Mouse (Mus musculus) heart, adult 2 months (tissue): ENCODE measurements around the gene Cmtm3.
"Not testable (repeated sequence)": the region's sequence is repeated elsewhere in the genome, so short reads cannot be mapped to it uniquely, and the experiment has no call there.

Source experiments
- CTCF ChIP-seq: fragments of 200-600 bp; IDR thresholded peaks from 2 replicates; pipeline ENCODE4 v1.8.1; 2022; ENCODE audit warnings: antibody characterized with exemption, mild to moderate bottlenecking, moderate library complexity
- EP300 ChIP-seq: fragments of 200-500 bp; IDR thresholded peaks from 2 replicates; pipeline ENCODE4 v1.6.1; 2011; ENCODE audit warnings: low read depth, low read length, control low read depth; ENCODE audit not compliant: insufficient read depth
- POLR2A ChIP-seq: fragments of 200-500 bp; IDR thresholded peaks from 2 replicates; pipeline ENCODE4 v1.6.1; 2011; ENCODE audit warnings: mild to moderate bottlenecking, low read depth, low read length, control low read depth; ENCODE audit not compliant: insufficient read depth

GRCm38 (mm10) chr8:104321930-104322329 lies 17.3 kb upstream of the Cmtm3 start, which contains the start of gene Cmtm2b:
- not testable (repeated sequence) for TF ChIP-seq POLR2A, EP300, CTCF
